Mouse (Mus musculus) heart, postnatal 10 days (tissue): ENCODE results near the gene Slc45a2. TPM values are rescaled to one million over a fixed set of nuclear protein-coding genes. Genes with fewer than 3 reads are reported as not detected.

Source experiments
- DNase-seq, 2 experiments: peaks; one replicate each; pipeline ENCODE4 v3.0.0; 2021
- intact Hi-C: fragments of 180-260 bp; cut with DNase I; formaldehyde crosslinking; loops from one replicate; pipeline ENCODE4 v1.15.1; 2025
- total RNA-seq, 2 experiments: library from RNA; stranded (reverse); gene quantifications; 2 replicates each; pipeline ENCODE4 v1.2.3; 2021

Slc45a2 gene
- total RNA-seq, 2 experiments from 2014 or later = not detected

DNA sequence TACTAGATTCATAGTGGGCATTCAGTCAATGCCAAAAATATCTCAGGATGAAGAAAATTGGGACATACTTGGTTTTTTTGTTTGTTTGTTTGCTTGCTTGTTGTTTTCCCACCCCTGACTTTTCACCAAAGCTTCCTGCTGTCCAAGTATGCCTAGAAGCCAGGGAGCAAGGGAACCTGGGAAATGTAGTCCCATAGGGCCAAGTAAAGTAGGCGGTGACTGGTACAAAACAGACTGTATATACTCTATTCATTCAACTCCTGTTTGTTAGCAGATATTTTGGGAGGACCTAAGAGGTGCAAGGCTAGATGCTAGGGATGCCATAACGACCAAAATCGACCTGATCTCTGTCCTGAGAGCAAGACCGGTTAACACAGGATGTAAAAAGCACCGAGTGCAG is 689 bp upstream of the Slc45a2 start:
- intact Hi-C loops = no loop called here
- DNase-seq = peak; percentile 10 to 15

DNA sequence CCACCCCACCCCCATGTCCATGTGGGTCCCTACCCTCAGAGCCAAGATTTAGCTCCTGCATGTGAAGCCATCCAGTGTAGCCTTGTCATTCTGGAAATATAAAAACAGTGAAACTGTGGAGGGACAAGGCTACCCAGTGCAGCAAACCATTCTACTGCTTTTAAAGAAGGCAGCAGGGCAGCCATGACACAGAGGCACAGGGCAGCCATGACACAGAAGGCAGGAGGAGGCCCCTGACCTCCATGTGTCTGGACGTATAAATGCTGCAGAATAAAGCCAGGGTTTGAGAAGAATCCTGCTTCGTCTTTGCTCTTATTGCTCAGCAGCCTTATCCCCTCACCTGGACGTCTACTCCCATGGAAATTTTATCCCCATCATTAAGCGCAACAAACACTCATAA is 3.3 kb downstream of the Slc45a2 start:
- intact Hi-C loops = no loop called here
- no peak for DNase-seq

- DNase-seq = no peak
- intact Hi-C loops = no loop called here
These were observed 4.1 kb downstream of the Slc45a2 start for GRCm38 (mm10) chr15:11004646-11005045.

DNA sequence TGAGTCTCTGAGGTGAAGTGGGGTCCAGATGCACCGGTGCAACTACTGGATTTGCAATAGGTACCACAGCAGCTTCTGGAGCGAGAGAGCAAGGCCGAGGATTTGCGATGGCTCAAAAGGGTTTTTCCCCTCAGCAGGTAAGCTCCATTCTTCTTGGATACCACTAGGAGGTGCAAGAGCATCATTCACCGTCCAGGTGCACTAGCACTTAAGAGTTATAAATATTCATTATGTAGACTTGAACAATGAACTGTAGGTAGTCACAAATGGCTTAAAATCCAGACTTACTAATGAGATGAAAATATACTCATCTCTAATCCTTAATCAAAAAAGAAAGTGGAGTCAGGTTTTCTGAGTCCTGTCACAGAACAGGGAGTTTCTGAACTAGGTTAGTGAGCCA is 8.2 kb downstream of the Slc45a2 start:
- intact Hi-C loops = no loop called here
- DNase-seq = no peak

- intact Hi-C loops = no loop called here
These were observed 10.5 kb downstream of the Slc45a2 start for GRCm38 (mm10) chr15:11010976-11011548.

DNA sequence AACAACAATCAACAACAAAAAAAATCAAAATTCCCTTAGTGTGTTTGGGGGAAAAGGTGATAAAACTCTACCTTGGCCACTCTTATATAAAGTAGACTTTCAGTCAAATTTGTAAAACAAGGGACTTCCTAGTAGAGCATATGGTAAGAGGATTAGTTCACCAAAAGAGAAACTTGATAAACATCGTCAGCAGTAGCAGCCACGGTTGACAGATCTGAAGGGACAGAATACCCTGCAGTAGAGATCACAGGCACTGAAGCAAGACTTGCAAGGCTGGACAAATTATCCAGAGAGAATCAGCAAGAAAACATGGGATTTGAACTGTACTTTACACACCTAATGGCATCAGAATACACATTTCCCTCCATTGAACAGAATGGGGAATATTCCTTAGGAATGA is 14.4 kb downstream of the Slc45a2 start:
- DNase-seq = no peak
- intact Hi-C loops = no loop called here

More at GRCm38 (mm10) chr15:11010976-11011548, 10.5 kb downstream of the Slc45a2 start:
- DNase-seq = no peak

- intact Hi-C loops = no loop called here
- no peak for DNase-seq
These were observed 26.5 kb downstream of the Slc45a2 start for GRCm38 (mm10) chr15:11026801-11027561.

GRCm38 (mm10) chr15:11030188-11030587 is 29.7 kb downstream of the Slc45a2 start:
- intact Hi-C loops = no loop called here
- no peak for DNase-seq

GRCm38 (mm10) chr15:11035947-11036474 is 35.5 kb downstream of the Slc45a2 start:
- intact Hi-C loops = loop anchor here (2.0 kb wide), 1 partner anchor 115 kb away; no protein-coding TSS in a partner anchor
- peak in 1 of 2 experiments; percentile 10 for DNase-seq

DNA sequence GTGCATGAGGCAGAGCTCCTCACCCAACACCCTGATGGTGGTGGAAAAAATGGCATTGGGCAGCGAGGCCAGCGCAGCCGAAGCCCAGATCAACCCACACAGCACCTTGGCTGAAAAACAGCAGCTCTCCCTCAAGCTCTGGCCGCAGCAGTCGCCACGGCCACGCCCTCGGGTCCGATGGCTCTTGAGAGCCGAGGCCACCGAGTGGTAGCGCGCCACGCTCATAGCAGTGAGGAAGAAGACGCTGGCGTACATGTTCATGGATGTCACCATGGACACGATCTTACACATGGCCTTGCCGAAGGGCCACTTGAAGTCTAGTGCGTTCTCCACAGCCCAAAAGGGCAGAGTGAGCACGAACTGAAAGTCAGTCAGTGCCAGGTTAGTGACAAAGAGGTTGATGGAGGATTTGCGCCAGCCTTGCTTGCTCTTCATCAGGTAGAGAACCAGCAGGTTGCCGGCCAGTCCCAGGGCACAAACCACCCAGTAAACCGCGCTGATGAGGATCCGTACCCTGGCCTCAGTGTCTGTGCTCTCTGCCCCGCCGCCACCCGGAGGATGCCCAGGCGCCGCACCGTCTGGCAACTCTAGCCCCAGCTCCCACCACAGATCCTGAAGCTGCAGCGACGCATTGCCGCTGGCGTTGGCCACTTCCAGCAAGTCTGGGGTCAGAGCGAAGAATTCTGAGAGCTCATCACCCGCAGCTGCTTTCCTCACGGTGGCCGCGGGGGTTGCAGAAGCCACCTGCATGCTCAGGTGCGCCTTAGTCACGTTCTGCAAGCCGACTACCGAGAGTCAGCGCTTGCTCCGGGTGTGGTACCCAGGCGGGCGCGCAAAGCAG is 36.2 kb downstream of the Slc45a2 start:
- intact Hi-C loops = loop anchor here (2.0 kb wide), 1 partner anchor 116 kb away; no protein-coding TSS in a partner anchor
- DNase-seq = peak in 1 of 2 experiments; percentile 9

- intact Hi-C loops = loop anchor here (2.0 kb wide), 1 partner anchor 117 kb away; no protein-coding TSS in a partner anchor
- DNase-seq = no peak
These were observed 36.8 kb downstream of the Slc45a2 start for GRCm38 (mm10) chr15:11037376-11037695.

DNA sequence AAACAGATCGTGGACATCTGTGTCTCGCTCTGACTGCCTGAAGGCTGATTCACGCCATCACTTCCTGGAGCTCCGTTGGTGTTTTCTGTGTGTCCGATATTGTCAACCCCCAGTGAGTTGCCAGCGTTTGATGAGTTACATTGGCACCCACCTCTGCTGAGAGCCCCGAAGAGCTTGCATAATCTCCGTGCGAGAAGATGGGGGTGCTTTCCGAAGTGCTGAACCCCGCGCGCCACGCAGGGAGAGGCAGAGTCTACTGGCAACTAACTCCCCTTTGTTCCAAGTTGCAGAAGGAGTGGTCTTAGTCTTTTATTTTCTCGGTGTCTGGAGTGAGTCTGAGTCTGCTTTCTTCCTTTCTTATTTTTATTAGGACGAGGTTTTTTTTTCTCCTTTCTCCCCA is 37.2 kb downstream of the Slc45a2 start, which contains the start of gene Rxfp3:
Gene Rxfp3, minus strand, starts transcription at position 281 of the 400 bp plus-strand sequence.
- intact Hi-C loops = loop anchor here (1.0 to 2.0 kb wide), 3 partner anchors 117 to 343 kb away; no protein-coding TSS in a partner anchor
- peak in 1 of 2 experiments; percentile 18 for DNase-seq

GRCm38 (mm10) chr15:11038476-11038875 is 38.0 kb downstream of the Slc45a2 start:
- peak; percentile 47 to 79 for DNase-seq
- intact Hi-C loops = loop anchor here (1.0 kb wide), 2 partner anchors 282 to 342 kb away; no protein-coding TSS in a partner anchor

DNA sequence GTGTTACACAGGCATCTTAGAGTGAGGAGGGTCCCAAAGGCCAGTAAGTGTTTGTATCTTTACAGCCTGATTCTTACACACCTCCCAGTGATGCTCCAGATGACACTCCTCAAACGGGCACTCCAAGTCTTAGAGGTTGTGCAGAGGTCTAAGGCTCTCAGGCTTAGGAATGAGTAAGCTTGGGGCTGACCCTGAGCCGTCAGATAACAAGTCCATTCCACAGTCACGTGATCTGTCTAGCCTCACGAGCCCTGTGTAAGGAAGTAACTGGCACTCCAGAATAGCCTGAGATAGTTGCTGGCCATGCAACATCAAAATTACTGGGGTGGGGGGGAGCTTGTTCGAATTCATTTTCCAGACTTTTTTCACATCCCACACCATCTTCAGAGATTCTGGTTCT is 39.5 kb downstream of the Slc45a2 start:
- intact Hi-C loops = no loop called here
- no peak for DNase-seq

DNA sequence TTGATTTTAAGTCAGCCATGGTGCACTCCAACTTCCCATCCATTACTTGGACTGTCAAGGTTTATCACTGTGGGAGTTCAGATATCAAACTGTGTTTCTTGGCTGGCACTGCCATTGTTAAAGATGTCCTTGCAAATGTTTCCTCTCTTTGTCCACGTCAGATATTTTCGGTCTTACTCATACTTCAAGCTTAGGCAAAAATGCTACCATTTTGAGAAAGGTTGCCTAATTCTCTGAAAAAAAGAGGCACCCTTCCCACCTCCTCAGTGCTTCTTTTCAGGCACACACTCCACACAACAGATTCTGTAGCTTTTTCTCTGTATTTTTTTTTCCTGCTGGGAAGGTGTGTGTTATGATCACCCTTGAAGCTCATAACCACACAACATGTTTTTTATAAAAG is 40.7 kb downstream of the Slc45a2 start:
- intact Hi-C loops = no loop called here
- no peak for DNase-seq

- DNase-seq = no peak
- intact Hi-C loops = no loop called here
These were observed 42.3 kb downstream of the Slc45a2 start for GRCm38 (mm10) chr15:11042828-11043227.

DNA sequence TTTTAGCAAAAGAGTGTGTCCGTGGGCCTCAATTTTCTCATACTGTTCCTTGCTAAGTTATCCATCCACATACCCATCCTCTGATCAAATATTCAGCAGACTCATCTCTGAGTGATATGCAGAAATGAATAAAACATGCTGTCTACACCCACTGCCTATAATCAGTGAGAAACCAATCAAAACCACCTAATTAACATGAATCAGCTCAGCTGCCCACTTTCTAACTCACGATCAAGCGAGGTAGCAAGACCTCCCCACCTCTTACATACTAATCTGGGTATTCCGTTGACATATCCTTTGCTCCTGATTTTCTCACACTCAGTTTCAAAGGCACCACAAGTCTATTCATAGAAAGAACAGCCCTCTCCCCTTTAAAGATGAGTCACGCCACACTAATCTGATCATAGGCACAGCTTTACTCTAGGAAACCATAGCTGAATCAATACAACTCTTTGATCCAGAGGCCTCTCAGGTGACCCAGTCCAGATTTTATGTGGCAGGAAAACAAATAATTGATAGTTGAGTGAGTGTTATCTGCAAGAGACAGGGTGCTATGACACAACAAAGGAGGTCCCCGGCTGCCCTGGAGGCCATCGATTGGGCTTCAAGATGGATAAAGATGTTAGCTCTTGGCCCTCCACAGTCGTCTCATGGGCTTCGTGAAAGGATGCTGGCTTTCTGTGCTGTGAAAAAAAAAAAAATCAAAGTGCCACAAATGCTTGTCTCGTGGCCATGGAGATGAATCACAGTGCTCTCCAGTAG is 53.3 kb downstream of the Slc45a2 start:
- intact Hi-C loops = no loop called here
- no peak for DNase-seq

DNA sequence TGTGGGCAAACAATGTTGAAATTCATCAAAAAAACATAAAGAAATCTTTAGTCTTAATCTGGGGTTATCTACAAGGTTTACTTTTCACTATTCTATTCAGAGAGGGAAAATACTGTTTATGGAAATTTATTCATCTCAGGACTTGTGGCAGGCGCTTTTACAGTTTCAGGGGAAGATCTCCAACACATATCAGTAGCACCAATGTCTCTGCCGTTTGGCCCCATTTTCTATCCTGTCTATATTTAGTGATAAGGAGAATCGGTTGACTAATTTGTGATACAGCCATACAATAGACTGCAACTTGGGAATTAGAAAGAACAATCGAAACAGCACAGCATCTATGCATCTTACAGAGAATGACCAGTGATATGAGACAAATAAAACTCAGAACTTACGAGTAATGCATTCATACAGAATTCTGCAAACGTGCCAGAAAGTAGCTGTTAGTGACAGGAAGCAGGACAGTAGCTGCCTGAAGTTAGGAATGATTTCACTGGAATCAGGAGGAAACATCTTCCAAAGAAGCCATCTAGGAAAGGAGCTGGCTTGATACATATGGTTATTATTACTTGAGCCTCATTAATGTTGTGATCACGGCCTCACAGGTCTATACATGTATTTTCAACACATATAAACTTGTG is 54.0 kb downstream of the Slc45a2 start:
- no peak for DNase-seq
- intact Hi-C loops = no loop called here

DNA sequence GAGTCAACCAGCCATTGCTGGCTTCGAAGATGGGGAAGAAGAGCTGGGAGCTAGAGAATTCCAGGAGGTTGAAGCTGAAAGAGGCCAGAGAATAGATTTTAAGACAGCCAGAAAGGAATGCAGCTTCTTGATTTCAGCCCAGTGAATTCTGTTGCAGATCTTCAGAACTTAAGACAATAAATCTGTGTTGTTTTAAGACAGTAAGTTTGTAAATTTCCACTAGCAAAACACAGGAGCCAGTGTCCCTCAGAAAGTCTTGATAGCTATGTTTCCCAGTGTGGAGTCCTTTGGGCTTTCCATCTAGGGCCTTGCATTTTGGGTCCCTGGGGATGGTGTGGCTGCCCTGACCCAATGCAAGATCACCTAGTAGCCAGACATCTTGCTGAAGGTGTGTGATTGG is 62.4 kb downstream of the Slc45a2 start:
- intact Hi-C loops = no loop called here
- no peak for DNase-seq

GRCm38 (mm10) chr15:11064160-11064557 is 63.6 kb downstream of the Slc45a2 start:
- peak in 1 of 2 experiments; percentile 46 for DNase-seq

More at GRCm38 (mm10) chr15:11064160-11064557, 63.6 kb downstream of the Slc45a2 start:
- intact Hi-C loops = no loop called here
